Mouse (Mus musculus) CH12.LX (cell line): ENCODE results near the gene Zdhhc18. TPM values are rescaled to one million over a fixed set of nuclear protein-coding genes. Genes with fewer than 3 reads are reported as not detected.

ENCODE experiments used
- DNase-seq: peaks from one replicate; pipeline ENCODE4 v3.0.0-alpha.2; 2013; ENCODE audit errors: extremely low read depth
- H3K27ac ChIP-seq: 2 replicates; pipeline ENCODE4 v1.5.1; 2012; ENCODE audit warnings: low read depth, mild to moderate bottlenecking, control low read depth, moderate library complexity; ENCODE audit not compliant: insufficient read depth
- H3K27me3 ChIP-seq: replicated peaks from 2 replicates; pipeline ENCODE3; 2012; ENCODE audit warnings: inconsistent platforms
- H3K36me3 ChIP-seq, 2 experiments: replicated peaks in 1 of 2; 2 replicates each; pipeline versions ENCODE3 to v1.6.1; 2012; ENCODE audit warnings: inconsistent platforms in 1 of 2, low read length in 1 of 2, mild to moderate bottlenecking in 1 of 2, mixed read lengths in 1 of 2, moderate library complexity in 1 of 2; ENCODE audit not compliant: control insufficient read depth in 1 of 2, insufficient read depth in 1 of 2
- H3K4me1 ChIP-seq, 2 experiments: 2 replicates each; pipeline ENCODE4 v1.6.1; 2012; ENCODE audit warnings: inconsistent platforms in 1 of 2, moderate library complexity in 1 of 2; ENCODE audit not compliant: insufficient read depth in 2 of 2, control insufficient read depth in 1 of 2
- H3K4me2 ChIP-seq: 2 replicates; pipeline ENCODE4 v1.6.1; 2012; ENCODE audit warnings: low read depth, mild to moderate bottlenecking, control low read depth; ENCODE audit not compliant: poor library complexity, insufficient read depth, severe bottlenecking
- H3K4me3 ChIP-seq, 3 experiments: fragments of 150-350 bp in 1 of 3; sonication (generic) in 1 of 3; replicated peaks in 1 of 3; 2 replicates each; pipeline versions ENCODE3 to v1.5.1; 2011 to 2012; ENCODE audit warnings: low read depth in 2 of 3, low read length in 2 of 3, mild to moderate bottlenecking in 2 of 3, moderate library complexity in 2 of 3, control low read depth in 1 of 3, improper control_type of control experiment in 1 of 3, inconsistent platforms in 1 of 3, mixed read lengths in 1 of 3; ENCODE audit not compliant: poor library complexity in 1 of 3
- H3K79me2 ChIP-seq: replicated peaks from 2 replicates; pipeline ENCODE4 v1.6.1; 2012; ENCODE audit warnings: mild to moderate bottlenecking, moderate library complexity; ENCODE audit not compliant: control insufficient read depth, poor library complexity, insufficient read depth, severe bottlenecking; ENCODE audit errors: extremely low read depth
- H3K9ac ChIP-seq: 2 replicates; pipeline ENCODE4 v1.6.1; 2012; ENCODE audit warnings: low read depth, mild to moderate bottlenecking, control low read depth, moderate library complexity; ENCODE audit not compliant: insufficient read depth
- H3K9me3 ChIP-seq: replicated peaks from 2 replicates; pipeline ENCODE3; 2012; ENCODE audit warnings: low read length, inconsistent platforms, mixed read lengths
- BHLHE40 ChIP-seq: IDR thresholded peaks from 2 replicates; pipeline ENCODE4 v1.6.1; 2011; ENCODE audit warnings: mild to moderate bottlenecking, low read depth, low read length, improper control_type of control experiment
- CHD1 ChIP-seq: IDR thresholded peaks from 2 replicates; pipeline ENCODE4 v1.6.1; 2012; ENCODE audit warnings: low read depth, low read length, improper control_type of control experiment, inconsistent platforms
- CTCF ChIP-seq, 2 experiments: IDR thresholded peaks in 1 of 2; conservative IDR thresholded peaks in 1 of 2; 2 replicates each; pipeline ENCODE4 v1.5.1; 2011 to 2012; ENCODE audit warnings: low read depth in 2 of 2, low read length in 2 of 2, improper control_type of control experiment in 1 of 2, inconsistent platforms in 1 of 2, mild to moderate bottlenecking in 1 of 2, moderate library complexity in 1 of 2
- E2F4 ChIP-seq: IDR thresholded peaks from 2 replicates; pipeline ENCODE4 v1.6.1; 2011; ENCODE audit warnings: low read depth, low read length, improper control_type of control experiment; ENCODE audit not compliant: insufficient replicate concordance
- ELF1 ChIP-seq: IDR thresholded peaks from 2 replicates; pipeline ENCODE4 v1.6.1; 2014; ENCODE audit warnings: low read depth, mild to moderate bottlenecking, inconsistent platforms, low read length, improper control_type of control experiment
- EP300 ChIP-seq: IDR thresholded peaks from 2 replicates; pipeline ENCODE4 v1.6.1; 2011; ENCODE audit warnings: low read length, improper control_type of control experiment
- ETS1 ChIP-seq: conservative IDR thresholded peaks from 2 replicates; pipeline ENCODE4 v1.6.1; 2012; ENCODE audit warnings: low read depth, mild to moderate bottlenecking, inconsistent platforms, low read length, improper control_type of control experiment, moderate library complexity
- HCFC1 ChIP-seq: IDR thresholded peaks from 2 replicates; pipeline ENCODE4 v1.6.1; 2012; ENCODE audit warnings: low read depth, mild to moderate bottlenecking, inconsistent platforms, low read length, improper control_type of control experiment
- IRF4 ChIP-seq: IDR thresholded peaks from 2 replicates; pipeline ENCODE4 v1.6.1; 2014; ENCODE audit warnings: low read depth, mild to moderate bottlenecking, inconsistent platforms, low read length, improper control_type of control experiment
- JUN ChIP-seq: IDR thresholded peaks from 2 replicates; pipeline ENCODE4 v1.6.1; 2011; ENCODE audit warnings: low read depth, mild to moderate bottlenecking, low read length, improper control_type of control experiment, moderate library complexity; ENCODE audit not compliant: insufficient read depth
- MAFK ChIP-seq: IDR thresholded peaks from 2 replicates; pipeline ENCODE4 v1.6.1; 2011; ENCODE audit warnings: low read length, improper control_type of control experiment; ENCODE audit not compliant: insufficient replicate concordance
- MAX ChIP-seq: IDR thresholded peaks from 2 replicates; pipeline ENCODE4 v1.6.1; 2011; ENCODE audit warnings: low read length, improper control_type of control experiment
- MAZ ChIP-seq: IDR thresholded peaks from 2 replicates; pipeline ENCODE4 v1.6.1; 2012; ENCODE audit warnings: low read depth, mild to moderate bottlenecking, inconsistent platforms, low read length, improper control_type of control experiment, moderate library complexity
- MYC ChIP-seq: IDR thresholded peaks from 2 replicates; pipeline ENCODE4 v1.6.1; 2011; ENCODE audit warnings: low read depth, mild to moderate bottlenecking, improper control_type of control experiment, low read length
- NELFE ChIP-seq: IDR thresholded peaks from 2 replicates; pipeline ENCODE4 v1.6.1; 2011; ENCODE audit warnings: low read depth, low read length, improper control_type of control experiment
- NRF1 ChIP-seq: IDR thresholded peaks from 2 replicates; pipeline ENCODE4 v1.6.1; 2014; ENCODE audit warnings: low read depth, mild to moderate bottlenecking, inconsistent platforms, low read length, improper control_type of control experiment, moderate library complexity
- PAX5 ChIP-seq: IDR thresholded peaks from 2 replicates; pipeline ENCODE4 v1.6.1; 2012; ENCODE audit warnings: low read length, inconsistent platforms, mixed read lengths
- POLR2A ChIP-seq: IDR thresholded peaks from 2 replicates; pipeline ENCODE4 v1.6.1; 2011; ENCODE audit warnings: low read depth, mild to moderate bottlenecking, improper control_type of control experiment, low read length
- POLR2AphosphoS2 ChIP-seq: IDR thresholded peaks from 2 replicates; pipeline ENCODE4 v1.6.1; 2011; ENCODE audit warnings: low read depth, low read length, improper control_type of control experiment
- RAD21 ChIP-seq: IDR thresholded peaks from 2 replicates; pipeline ENCODE4 v1.6.1; 2011; ENCODE audit warnings: low read depth, mild to moderate bottlenecking, low read length, improper control_type of control experiment, moderate library complexity
- SIN3A ChIP-seq: IDR thresholded peaks from 2 replicates; pipeline ENCODE4 v1.6.1; 2012; ENCODE audit warnings: low read length, improper control_type of control experiment, inconsistent platforms
- TBP ChIP-seq: conservative IDR thresholded peaks from 2 replicates; pipeline ENCODE4 v1.6.1; 2011; ENCODE audit warnings: low read depth, low read length, improper control_type of control experiment
- TCF12 ChIP-seq: IDR thresholded peaks from 2 replicates; pipeline ENCODE4 v1.6.1; 2014; ENCODE audit warnings: low read depth, mild to moderate bottlenecking, inconsistent platforms, low read length, improper control_type of control experiment
- UBTF ChIP-seq: IDR thresholded peaks from 2 replicates; pipeline ENCODE4 v1.6.1; 2012; ENCODE audit warnings: low read depth, mild to moderate bottlenecking, inconsistent platforms, low read length, improper control_type of control experiment, moderate library complexity
- USF1 ChIP-seq: IDR thresholded peaks from 2 replicates; pipeline ENCODE4 v1.6.1; 2014; ENCODE audit warnings: low read depth, mild to moderate bottlenecking, inconsistent platforms, low read length, improper control_type of control experiment
- ZKSCAN1 ChIP-seq: IDR thresholded peaks from 2 replicates; pipeline ENCODE4 v1.6.1; 2012; ENCODE audit warnings: low read depth, inconsistent platforms, low read length, improper control_type of control experiment, borderline replicate concordance
- ZMIZ1 ChIP-seq: IDR thresholded peaks from 2 replicates; pipeline ENCODE4 v1.6.1; 2012; ENCODE audit warnings: low read depth, mild to moderate bottlenecking, inconsistent platforms, low read length, improper control_type of control experiment
- ZNF384 ChIP-seq: IDR thresholded peaks from 2 replicates; pipeline ENCODE4 v1.6.1; 2012; ENCODE audit warnings: low read depth, low read length, improper control_type of control experiment, inconsistent platforms
- dilution Hi-C: fragments of 300-500 bp; cut with MboI; formaldehyde crosslinking; loops from 2 replicates; pipeline ENCODE4 v1.14.3; 2020; ENCODE audit warnings: low sequenced_read_pairs; ENCODE audit not compliant: extremely low pct_unique_long_range_greater_than_20kb, extremely low pct_ligation_motif_present
- in situ Hi-C: fragments of 300-500 bp; cut with MboI; formaldehyde crosslinking; loops from 3 replicates; pipeline ENCODE4 v1.14.3; 2019; ENCODE audit warnings: low sequenced_read_pairs, low pct_ligation_motif_present, low pct_unique_long_range_greater_than_20kb, mixed read lengths
- polyA plus RNA-seq: library from polyadenylated mRNA; unstranded; fragments of >175 nt; gene quantifications from 2 replicates; pipeline ENCODE4 v1.2.1, GENCODE M21; 2012; ENCODE audit warnings: low read depth; ENCODE audit not compliant: insufficient read length
- total RNA-seq, 2 experiments: library from RNA; depleted of rRNA; stranded (reverse); fragments of 300-350 nt in 1 of 2; fragments of >200 nt in 1 of 2; gene quantifications; 2 replicates each; pipeline ENCODE4 v1.2.3; 2012 to 2014

Zdhhc18 gene
- total and polyA plus RNA-seq, 3 experiments: 15.9 to 31.0 (median 24.3) TPM

- TF ChIP-seq NRF1: peak; percentile 52; the same call in 1 of the 2 replicates
- peak; percentile 78; the same call in 1 of the 2 replicates for TF ChIP-seq MAX
- 0 out of 2 replicates have a peak, but pooled peaks have one; percentile 48 for TF ChIP-seq MYC
- no peak for TF ChIP-seq ZKSCAN1
- peak; percentile 93 for TF ChIP-seq USF1
- TF ChIP-seq ELF1: peak; percentile 30; the same call in 1 of the 2 replicates
- TF ChIP-seq CTCF (conservative IDR thresholded peaks at IDR 0.05 in 1 of 2, IDR thresholded peaks at IDR 0.05 in 1 of 2; ENCODE audit: low read depth in 2 of 2, low read length in 2 of 2): peak; percentile 19 to 34; a peak in 3 of 4 replicates
- TF ChIP-seq CHD1: no peak
- no peak for TF ChIP-seq PAX5
Measured at GRCm38 (mm10) chr4:133574070-133574842, 75.7 kb downstream of the Zdhhc18 start, which contains the start of gene Gpatch3 (continued).

- peak; percentile 73 for DNase-seq
- H3K4me2 ChIP-seq: peak overlapping the region; percentile 93
- peaks cover 0 to 6% of the 10 kb centered on the region in 2 experiments for H3K36me3 ChIP-seq
- H3K4me3 ChIP-seq: peak overlapping the region in 2 of 3 experiments; percentile 6 to 38
- TF ChIP-seq ZKSCAN1: no peak
- TF ChIP-seq USF1: no peak
- TF ChIP-seq TBP: 0 out of 2 replicates have a peak, but pooled peaks have one; percentile 16
- 0 out of 2 replicates have a peak, but pooled peaks have one; percentile 30 for TF ChIP-seq SIN3A
- TF ChIP-seq MAX: 0 out of 2 replicates have a peak, but pooled peaks have one; percentile 52
- no peak for TF ChIP-seq ETS1
- 0 out of 2 replicates have a peak, but pooled peaks have one; percentile 5 for TF ChIP-seq MAZ
- TF ChIP-seq ELF1: peak; percentile 43; the same call in 1 of the 2 replicates
- no peak for TF ChIP-seq JUN
- no peak for TF ChIP-seq CHD1
- TF ChIP-seq ZNF384: no peak
- TF ChIP-seq CTCF (conservative IDR thresholded peaks at IDR 0.05 in 1 of 2, IDR thresholded peaks at IDR 0.05 in 1 of 2; ENCODE audit: low read depth in 2 of 2, low read length in 2 of 2): no peak
- no peak for TF ChIP-seq POLR2AphosphoS2
- no peak for TF ChIP-seq RAD21
- peak; percentile 60 for TF ChIP-seq NELFE
- TF ChIP-seq ZMIZ1: peak; percentile 40; the same call in 1 of the 2 replicates
- TF ChIP-seq EP300: 0 out of 2 replicates have a peak, but pooled peaks have one; percentile 7
- no peak for TF ChIP-seq UBTF
- TF ChIP-seq TCF12: no peak
- no peak for TF ChIP-seq E2F4
- no peak for TF ChIP-seq MAFK
- 0 out of 2 replicates have a peak, but pooled peaks have one; percentile 9 for TF ChIP-seq BHLHE40
- peak; percentile 32; the same call in 1 of the 2 replicates for TF ChIP-seq HCFC1
- TF ChIP-seq PAX5: no peak
- TF ChIP-seq IRF4: peak; percentile 40; the same call in 1 of the 2 replicates
- peak; percentile 65 for TF ChIP-seq POLR2A
- H3K27ac ChIP-seq: peak overlapping the region; percentile 56
- no peaks in the 10 kb centered on the region for H3K27me3 ChIP-seq
- peak overlapping the region; percentile 81 for H3K9ac ChIP-seq
- in situ Hi-C loops (no loop called here), dilution Hi-C loops (no loop called here)
- peaks cover 2% of the 10 kb centered on the region for H3K9me3 ChIP-seq
- H3K79me2 ChIP-seq: 0 out of 2 replicates have a peak, but pooled peaks cover 3% of the 10 kb centered on the region
- H3K4me1 ChIP-seq: peaks cover 0 to 11% of the 10 kb centered on the region in 2 experiments; a peak in 2 of 4 replicates
Measured at GRCm38 (mm10) chr4:133570066-133570466, 79.9 kb downstream of the Zdhhc18 start.
